Mouse (Mus musculus): ENCODE measurements around the gene Grik4. TPM values are rescaled to one million over a fixed set of nuclear protein-coding genes. Genes with fewer than 3 reads are reported as not detected.

The Grik4 gene
- polyA plus RNA-seq, 1 experiment from 2014 or later, result 1.6 TPM

- ATAC-seq (ENCODE audit: low FRiP score) (no peak), DNase-seq (ENCODE audit: low spot score) (no peak)
- Histone ChIP-seq H3K36me3 (ENCODE audit: control insufficient read depth, insufficient read depth, low read length) (no peaks in the 10 kb centered on the region), H3K27me3 (ENCODE audit: control insufficient read depth, insufficient read depth, low read length) (no peaks in the 10 kb centered on the region), H3K9me3 (ENCODE audit: control insufficient read depth, low read length) (no peaks in the 10 kb centered on the region), H3K4me2 (replicated peaks; ENCODE audit: low read depth, low read length) (no peak overlapping the region), H3K4me3 (ENCODE audit: low read depth, low read length) (no peak overlapping the region), H3K27ac (ENCODE audit: low read depth, low read length) (no peak overlapping the region), H3K9ac (ENCODE audit: low read depth, low read length) (no peak overlapping the region), H3K4me1 (replicated peaks; ENCODE audit: control insufficient read depth, insufficient read depth, low read length) (no peaks in the 10 kb centered on the region)
- 72% methylated on average over 3 of the region's 3 CpGs for WGBS
Measured at GRCm38 (mm10) chr9:42750176-42750575, 194.1 kb downstream of the Grik4 start.

- no peak for DNase-seq (ENCODE audit: low spot score)
- Histone ChIP-seq H3K27ac (ENCODE audit: low read depth, low read length) (no peak overlapping the region), H3K4me1 (replicated peaks; ENCODE audit: control insufficient read depth, insufficient read depth, low read length) (no peaks in the 10 kb centered on the region), H3K27me3 (ENCODE audit: control insufficient read depth, insufficient read depth, low read length) (no peaks in the 10 kb centered on the region), H3K36me3 (ENCODE audit: control insufficient read depth, insufficient read depth, low read length) (no peaks in the 10 kb centered on the region), H3K4me2 (replicated peaks; ENCODE audit: low read depth, low read length) (no peak overlapping the region), H3K9ac (ENCODE audit: low read depth, low read length) (no peak overlapping the region), H3K9me3 (ENCODE audit: control insufficient read depth, low read length) (no peaks in the 10 kb centered on the region), H3K4me3 (ENCODE audit: low read depth, low read length) (no peak overlapping the region)
- WGBS, result 84% methylated on average over 8 of the region's 8 CpGs
- ATAC-seq (ENCODE audit: low FRiP score), result no peak
Measured at GRCm38 (mm10) chr9:42745982-42746381, 198.3 kb downstream of the Grik4 start.

- no peak overlapping the region for H3K4me2 ChIP-seq (replicated peaks; ENCODE audit: low read depth, low read length)
- H3K36me3 ChIP-seq (ENCODE audit: control insufficient read depth, insufficient read depth, low read length), result no peaks in the 10 kb centered on the region
- WGBS, result 75% methylated on average over 5 of the region's 5 CpGs
- no peak overlapping the region for H3K27ac ChIP-seq (ENCODE audit: low read depth, low read length)
- ATAC-seq (ENCODE audit: low FRiP score) (no peak), DNase-seq (ENCODE audit: low spot score) (no peak)
- no peak overlapping the region for H3K4me3 ChIP-seq (ENCODE audit: low read depth, low read length)
- H3K27me3 ChIP-seq (ENCODE audit: control insufficient read depth, insufficient read depth, low read length), result no peaks in the 10 kb centered on the region
- H3K9me3 ChIP-seq (ENCODE audit: control insufficient read depth, low read length), result no peaks in the 10 kb centered on the region
- no peak overlapping the region for H3K9ac ChIP-seq (ENCODE audit: low read depth, low read length)
- no peaks in the 10 kb centered on the region for H3K4me1 ChIP-seq (replicated peaks; ENCODE audit: control insufficient read depth, insufficient read depth, low read length)
Measured at GRCm38 (mm10) chr9:42742385-42742784, 201.9 kb downstream of the Grik4 start.

DNA sequence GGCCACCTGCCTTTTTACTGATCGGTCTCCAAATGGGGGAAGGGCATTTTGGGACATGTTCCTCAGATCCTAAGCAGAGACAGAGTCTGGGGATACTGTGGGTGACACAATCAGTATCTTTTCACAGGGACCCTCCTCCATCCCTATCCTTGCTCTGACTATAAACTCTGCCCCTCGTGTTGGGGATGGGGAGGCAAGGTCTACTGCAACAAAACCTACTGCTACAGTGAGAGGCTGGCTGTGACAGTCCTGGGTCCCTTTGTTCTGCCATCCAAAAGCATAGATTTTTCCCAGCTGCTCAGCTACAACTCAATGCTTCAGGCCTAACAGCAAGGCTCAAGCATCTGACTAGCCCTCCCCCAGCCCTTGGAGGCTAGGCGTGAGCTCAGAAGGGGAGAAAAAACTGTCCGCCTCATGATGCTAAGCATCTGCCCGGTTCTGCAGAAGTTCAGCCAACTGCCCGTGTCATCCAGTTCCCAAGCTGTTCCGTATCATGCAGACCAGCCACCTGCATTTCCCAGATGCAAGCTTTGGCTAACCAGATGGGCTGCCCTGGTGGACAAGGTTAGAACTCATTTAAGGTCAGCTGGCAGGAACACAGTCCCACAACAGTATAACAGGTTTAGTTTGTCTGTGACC is 207.5 kb downstream of the Grik4 start:
- H3K4me1 ChIP-seq (replicated peaks; ENCODE audit: control insufficient read depth, insufficient read depth, low read length), result no peaks in the 10 kb centered on the region
- H3K27ac ChIP-seq (ENCODE audit: low read depth, low read length), result no peak overlapping the region
- no peaks in the 10 kb centered on the region for H3K27me3 ChIP-seq (ENCODE audit: control insufficient read depth, insufficient read depth, low read length)
- no peak overlapping the region for H3K9ac ChIP-seq (ENCODE audit: low read depth, low read length)
- no peak overlapping the region for H3K4me2 ChIP-seq (replicated peaks; ENCODE audit: low read depth, low read length)
- no peaks in the 10 kb centered on the region for H3K36me3 ChIP-seq (ENCODE audit: control insufficient read depth, insufficient read depth, low read length)
- DNase-seq (ENCODE audit: low spot score) (no peak), ATAC-seq (ENCODE audit: low FRiP score) (no peak)
- WGBS, result 67% methylated on average over 7 of the region's 7 CpGs
- H3K9me3 ChIP-seq (ENCODE audit: control insufficient read depth, low read length), result no peaks in the 10 kb centered on the region
- H3K4me3 ChIP-seq (ENCODE audit: low read depth, low read length), result no peak overlapping the region

DNA sequence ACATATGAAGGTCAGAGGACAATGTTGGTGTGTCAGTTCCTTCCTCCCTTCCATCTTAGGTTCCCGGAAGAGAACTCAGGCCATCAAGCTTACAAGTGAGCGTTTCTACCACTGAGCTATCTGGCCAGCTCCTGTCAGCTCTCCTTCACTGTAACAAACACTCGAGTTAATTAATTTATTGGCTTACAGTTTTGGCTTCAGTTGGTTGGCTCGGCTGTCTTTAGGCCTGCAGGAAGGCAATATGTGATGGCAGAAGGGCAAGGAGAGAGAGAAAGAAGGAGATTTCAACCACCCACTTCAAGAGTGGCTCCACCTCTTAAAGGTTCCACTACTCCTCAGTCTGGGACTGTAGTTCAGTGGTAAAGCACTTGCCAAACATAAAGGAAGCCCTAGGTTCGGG is 209.2 kb downstream of the Grik4 start:
- WGBS, result 84% methylated on average over 5 of the region's 5 CpGs
- ATAC-seq (ENCODE audit: low FRiP score) (no peak), DNase-seq (ENCODE audit: low spot score) (no peak)
- no peak overlapping the region for H3K4me2 ChIP-seq (replicated peaks; ENCODE audit: low read depth, low read length)
- H3K4me3 ChIP-seq (ENCODE audit: low read depth, low read length), result no peak overlapping the region
- H3K9ac ChIP-seq (ENCODE audit: low read depth, low read length), result no peak overlapping the region
- no peaks in the 10 kb centered on the region for H3K9me3 ChIP-seq (ENCODE audit: control insufficient read depth, low read length)
- H3K27ac ChIP-seq (ENCODE audit: low read depth, low read length), result no peak overlapping the region
- H3K27me3 ChIP-seq (ENCODE audit: control insufficient read depth, insufficient read depth, low read length), result no peaks in the 10 kb centered on the region
- H3K36me3 ChIP-seq (ENCODE audit: control insufficient read depth, insufficient read depth, low read length), result no peaks in the 10 kb centered on the region
- no peaks in the 10 kb centered on the region for H3K4me1 ChIP-seq (replicated peaks; ENCODE audit: control insufficient read depth, insufficient read depth, low read length)

DNA sequence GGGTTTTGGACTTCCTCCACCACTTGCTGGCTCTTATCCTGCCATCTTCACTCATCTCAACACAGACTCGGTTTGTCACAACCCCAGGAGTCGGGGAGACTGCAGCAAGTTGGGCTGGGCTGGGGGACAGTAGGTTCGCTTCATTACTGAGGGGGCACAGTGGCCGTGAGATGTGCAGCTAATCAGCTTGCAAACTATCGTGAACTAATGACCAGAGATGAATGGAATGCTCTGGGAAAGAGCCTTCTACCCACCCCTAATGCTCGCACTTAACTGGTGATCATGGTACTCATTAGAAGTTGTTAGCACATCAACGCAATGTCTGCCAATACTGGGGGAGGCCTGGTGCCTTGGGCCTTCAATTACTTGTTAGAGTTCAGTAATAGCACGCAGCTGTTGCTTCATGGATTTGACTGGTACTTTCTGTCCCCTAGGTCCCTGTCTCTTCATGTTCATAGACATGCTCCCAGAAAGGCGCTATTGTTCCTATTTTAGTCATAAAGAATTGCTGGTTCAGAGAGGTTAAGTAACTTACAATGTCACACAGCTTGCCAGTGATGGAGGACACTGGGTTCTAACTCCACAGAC is 211.5 kb downstream of the Grik4 start:
- no peaks in the 10 kb centered on the region for H3K4me1 ChIP-seq (replicated peaks; ENCODE audit: control insufficient read depth, insufficient read depth, low read length)
- ATAC-seq (ENCODE audit: low FRiP score), result no peak

GRCm38 (mm10) chr9:42728472-42728871 is 215.8 kb downstream of the Grik4 start:
- no peaks in the 10 kb centered on the region for H3K27me3 ChIP-seq (ENCODE audit: control insufficient read depth, insufficient read depth, low read length)
- no peak overlapping the region for H3K4me3 ChIP-seq (ENCODE audit: low read depth, low read length)
- no peaks in the 10 kb centered on the region for H3K36me3 ChIP-seq (ENCODE audit: control insufficient read depth, insufficient read depth, low read length)
- DNase-seq (ENCODE audit: low spot score), result no peak
- no peak overlapping the region for H3K27ac ChIP-seq (ENCODE audit: low read depth, low read length)
- WGBS, result 46% methylated on average over 6 of the region's 6 CpGs
- H3K4me2 ChIP-seq (replicated peaks; ENCODE audit: low read depth, low read length), result no peak overlapping the region
- no peak for ATAC-seq (ENCODE audit: low FRiP score)
- H3K9ac ChIP-seq (ENCODE audit: low read depth, low read length), result no peak overlapping the region
- no peaks in the 10 kb centered on the region for H3K9me3 ChIP-seq (ENCODE audit: control insufficient read depth, low read length)
- 0 out of 2 replicates have a peak, but pooled peaks cover 2% of the 10 kb centered on the region for H3K4me1 ChIP-seq (replicated peaks; ENCODE audit: control insufficient read depth, insufficient read depth, low read length)

More for the DNA sequence above, 211.5 kb downstream of the Grik4 start:
- H3K27ac ChIP-seq (ENCODE audit: low read depth, low read length), result no peak overlapping the region
- no peak overlapping the region for H3K4me3 ChIP-seq (ENCODE audit: low read depth, low read length)
- no peak overlapping the region for H3K9ac ChIP-seq (ENCODE audit: low read depth, low read length)
- DNase-seq (ENCODE audit: low spot score), result no peak
- no peaks in the 10 kb centered on the region for H3K27me3 ChIP-seq (ENCODE audit: control insufficient read depth, insufficient read depth, low read length)
- H3K9me3 ChIP-seq (ENCODE audit: control insufficient read depth, low read length), result no peaks in the 10 kb centered on the region
- H3K4me2 ChIP-seq (replicated peaks; ENCODE audit: low read depth, low read length), result no peak overlapping the region
- WGBS, result 87% methylated on average over 9 of the region's 9 CpGs
- H3K36me3 ChIP-seq (ENCODE audit: control insufficient read depth, insufficient read depth, low read length), result no peaks in the 10 kb centered on the region

DNA sequence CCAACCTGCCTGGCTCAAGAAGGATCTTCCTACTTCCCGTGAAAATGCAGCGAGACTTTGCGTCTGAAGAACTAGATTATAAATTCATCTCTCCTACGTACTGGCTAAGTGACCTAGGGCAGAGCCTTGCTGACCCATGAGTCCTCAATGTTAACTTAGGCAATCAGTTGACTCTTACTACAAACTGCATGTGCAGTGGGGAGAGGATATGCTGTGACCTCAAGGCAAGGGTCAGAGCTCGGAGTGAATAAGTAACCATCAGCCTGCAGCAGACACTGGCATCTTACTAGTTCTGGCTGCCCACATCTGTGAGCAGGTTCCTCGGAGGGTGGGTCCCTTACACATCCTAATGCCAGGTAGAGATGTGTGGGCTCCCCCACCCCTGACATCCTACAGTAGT is 216.6 kb downstream of the Grik4 start:
- H3K27ac ChIP-seq (ENCODE audit: low read depth, low read length), result no peak overlapping the region
- no peak overlapping the region for H3K9ac ChIP-seq (ENCODE audit: low read depth, low read length)
- 81% methylated on average over 6 of the region's 6 CpGs for WGBS
- H3K4me2 ChIP-seq (replicated peaks; ENCODE audit: low read depth, low read length), result no peak overlapping the region
- H3K27me3 ChIP-seq (ENCODE audit: control insufficient read depth, insufficient read depth, low read length), result no peaks in the 10 kb centered on the region
- no peaks in the 10 kb centered on the region for H3K36me3 ChIP-seq (ENCODE audit: control insufficient read depth, insufficient read depth, low read length)
- DNase-seq (ENCODE audit: low spot score) (no peak), ATAC-seq (ENCODE audit: low FRiP score) (no peak)
- H3K9me3 ChIP-seq (ENCODE audit: control insufficient read depth, low read length), result no peaks in the 10 kb centered on the region
- no peak overlapping the region for H3K4me3 ChIP-seq (ENCODE audit: low read depth, low read length)
- H3K4me1 ChIP-seq (replicated peaks; ENCODE audit: control insufficient read depth, insufficient read depth, low read length), result 0 out of 2 replicates have a peak, but pooled peaks cover 2% of the 10 kb centered on the region

GRCm38 (mm10) chr9:42727186-42727585 is 217.1 kb downstream of the Grik4 start:
- H3K36me3 ChIP-seq (ENCODE audit: control insufficient read depth, insufficient read depth, low read length), result no peaks in the 10 kb centered on the region
- H3K9ac ChIP-seq (ENCODE audit: low read depth, low read length), result no peak overlapping the region
- no peaks in the 10 kb centered on the region for H3K27me3 ChIP-seq (ENCODE audit: control insufficient read depth, insufficient read depth, low read length)
- no peak overlapping the region for H3K4me2 ChIP-seq (replicated peaks; ENCODE audit: low read depth, low read length)
- ATAC-seq (ENCODE audit: low FRiP score), result no peak
- 0 out of 2 replicates have a peak, but pooled peaks cover 2% of the 10 kb centered on the region for H3K4me1 ChIP-seq (replicated peaks; ENCODE audit: control insufficient read depth, insufficient read depth, low read length)
- no peaks in the 10 kb centered on the region for H3K9me3 ChIP-seq (ENCODE audit: control insufficient read depth, low read length)
- WGBS, result 77% methylated on average over 5 of the region's 5 CpGs
- H3K27ac ChIP-seq (ENCODE audit: low read depth, low read length), result no peak overlapping the region
- DNase-seq (ENCODE audit: low spot score), result no peak
- no peak overlapping the region for H3K4me3 ChIP-seq (ENCODE audit: low read depth, low read length)
